Mouse (Mus musculus): Measurements from ENCODE around the gene Zfp69. TPM values are rescaled to one million over a fixed set of nuclear protein-coding genes. Genes with fewer than 3 reads are reported as not detected.

Zfp69 gene
- polyA plus RNA-seq, 1 experiment from 2014 or later, result 6.5 TPM

- no peak overlapping the region for H3K4me3 ChIP-seq (ENCODE audit: low read depth, low read length)
- no peak overlapping the region for H3K9ac ChIP-seq (ENCODE audit: low read length)
- no peak overlapping the region for H3K27ac ChIP-seq (ENCODE audit: low read depth)
- 75% methylated on average over 4 of the region's 4 CpGs for WGBS
- H3K4me1 ChIP-seq (replicated peaks; ENCODE audit: control insufficient read depth, insufficient read depth, low read length), result no peaks in the 10 kb centered on the region
- no peak overlapping the region for H3K4me2 ChIP-seq (ENCODE audit: low read length)
- no peaks in the 10 kb centered on the region for H3K9me3 ChIP-seq (ENCODE audit: control insufficient read depth, low read length)
- H3K27me3 ChIP-seq (replicated peaks; ENCODE audit: control insufficient read depth, insufficient read depth, low read length), result no peaks in the 10 kb centered on the region
- ATAC-seq (replicated peaks; ENCODE audit: low FRiP score, low TSS enrichment, low read depth) (no peak), DNase-seq (ENCODE audit: low spot score) (no peak)
- H3K36me3 ChIP-seq (ENCODE audit: control insufficient read depth, insufficient read depth, low read length), result no peaks in the 10 kb centered on the region
Measured at GRCm38 (mm10) chr4:120914501-120914900, 37.0 kb downstream of the Zfp69 start.

GRCm38 (mm10) chr4:120913861-120914260 is 37.6 kb downstream of the Zfp69 start:
- H3K9ac ChIP-seq (ENCODE audit: low read length), result no peak overlapping the region
- DNase-seq (ENCODE audit: low spot score) (no peak), ATAC-seq (replicated peaks; ENCODE audit: low FRiP score, low TSS enrichment, low read depth) (no peak)
- 74% methylated on average over 1 of the region's 1 CpGs for WGBS
- no peaks in the 10 kb centered on the region for H3K9me3 ChIP-seq (ENCODE audit: control insufficient read depth, low read length)
- H3K4me3 ChIP-seq (ENCODE audit: low read depth, low read length), result no peak overlapping the region
- no peaks in the 10 kb centered on the region for H3K36me3 ChIP-seq (ENCODE audit: control insufficient read depth, insufficient read depth, low read length)
- H3K4me1 ChIP-seq (replicated peaks; ENCODE audit: control insufficient read depth, insufficient read depth, low read length), result no peaks in the 10 kb centered on the region
- H3K4me2 ChIP-seq (ENCODE audit: low read length), result no peak overlapping the region
- H3K27me3 ChIP-seq (replicated peaks; ENCODE audit: control insufficient read depth, insufficient read depth, low read length), result no peaks in the 10 kb centered on the region
- no peak overlapping the region for H3K27ac ChIP-seq (ENCODE audit: low read depth)

GRCm38 (mm10) chr4:120913443-120913842 is 38.1 kb downstream of the Zfp69 start:
- WGBS, result 58% methylated on average over 8 of the region's 8 CpGs
- no peak for ATAC-seq (replicated peaks; ENCODE audit: low FRiP score, low TSS enrichment, low read depth)

DNA sequence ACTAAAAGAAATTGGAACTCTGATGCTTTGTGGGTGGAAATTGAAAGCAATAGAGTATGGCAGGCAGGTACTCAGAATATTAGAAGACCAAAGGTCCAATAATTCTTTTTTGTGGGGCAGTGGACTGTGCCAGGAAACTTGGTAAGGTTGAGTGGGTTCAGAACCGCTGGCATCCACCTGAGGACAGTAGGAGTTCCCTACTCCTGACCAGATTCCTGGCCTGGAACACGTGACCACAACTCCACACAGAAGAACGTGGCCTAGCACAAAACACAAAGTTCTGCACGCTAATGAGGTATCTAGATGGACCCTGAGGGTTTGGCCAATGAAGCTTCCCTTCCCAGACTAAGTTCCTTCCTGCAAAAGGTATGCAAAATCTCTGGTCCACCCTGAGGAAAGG is 38.6 kb downstream of the Zfp69 start:
- Histone ChIP-seq H3K27ac (ENCODE audit: low read depth) (no peak overlapping the region), H3K4me2 (ENCODE audit: low read length) (no peak overlapping the region), H3K36me3 (ENCODE audit: control insufficient read depth, insufficient read depth, low read length) (no peaks in the 10 kb centered on the region), H3K4me1 (replicated peaks; ENCODE audit: control insufficient read depth, insufficient read depth, low read length) (no peaks in the 10 kb centered on the region), H3K27me3 (replicated peaks; ENCODE audit: control insufficient read depth, insufficient read depth, low read length) (no peaks in the 10 kb centered on the region), H3K9ac (ENCODE audit: low read length) (no peak overlapping the region), H3K4me3 (ENCODE audit: low read depth, low read length) (no peak overlapping the region), H3K9me3 (ENCODE audit: control insufficient read depth, low read length) (no peaks in the 10 kb centered on the region)
- DNase-seq (ENCODE audit: low spot score) (no peak), ATAC-seq (replicated peaks; ENCODE audit: low FRiP score, low TSS enrichment, low read depth) (no peak)
- WGBS, result 58% methylated on average over 4 of the region's 4 CpGs

More at GRCm38 (mm10) chr4:120913443-120913842, 38.1 kb downstream of the Zfp69 start:
- H3K9me3 ChIP-seq (ENCODE audit: control insufficient read depth, low read length), result no peaks in the 10 kb centered on the region
- no peaks in the 10 kb centered on the region for H3K27me3 ChIP-seq (replicated peaks; ENCODE audit: control insufficient read depth, insufficient read depth, low read length)
- H3K4me1 ChIP-seq (replicated peaks; ENCODE audit: control insufficient read depth, insufficient read depth, low read length), result no peaks in the 10 kb centered on the region
- H3K4me3 ChIP-seq (ENCODE audit: low read depth, low read length), result no peak overlapping the region
- H3K36me3 ChIP-seq (ENCODE audit: control insufficient read depth, insufficient read depth, low read length), result no peaks in the 10 kb centered on the region
- H3K9ac ChIP-seq (ENCODE audit: low read length), result no peak overlapping the region
- no peak for DNase-seq (ENCODE audit: low spot score)
- H3K4me2 ChIP-seq (ENCODE audit: low read length), result no peak overlapping the region
- H3K27ac ChIP-seq (ENCODE audit: low read depth), result no peak overlapping the region

- H3K27me3 ChIP-seq (replicated peaks; ENCODE audit: control insufficient read depth, insufficient read depth, low read length), result no peaks in the 10 kb centered on the region
- no peak overlapping the region for H3K4me2 ChIP-seq (ENCODE audit: low read length)
- H3K9ac ChIP-seq (ENCODE audit: low read length), result no peak overlapping the region
- H3K4me1 ChIP-seq (replicated peaks; ENCODE audit: control insufficient read depth, insufficient read depth, low read length), result no peaks in the 10 kb centered on the region
- no peak overlapping the region for H3K4me3 ChIP-seq (ENCODE audit: low read depth, low read length)
- H3K9me3 ChIP-seq (ENCODE audit: control insufficient read depth, low read length), result no peaks in the 10 kb centered on the region
- 88% methylated on average over 6 of the region's 6 CpGs for WGBS
- no peak overlapping the region for H3K27ac ChIP-seq (ENCODE audit: low read depth)
- ATAC-seq (replicated peaks; ENCODE audit: low FRiP score, low TSS enrichment, low read depth) (no peak), DNase-seq (ENCODE audit: low spot score) (no peak)
- no peaks in the 10 kb centered on the region for H3K36me3 ChIP-seq (ENCODE audit: control insufficient read depth, insufficient read depth, low read length)
Measured at GRCm38 (mm10) chr4:120911086-120911485, 40.4 kb downstream of the Zfp69 start.

GRCm38 (mm10) chr4:120909558-120910150 is 41.8 kb downstream of the Zfp69 start:
- no peaks in the 10 kb centered on the region for H3K9me3 ChIP-seq (ENCODE audit: control insufficient read depth, low read length)
- 32% methylated on average over 15 of the region's 15 CpGs for WGBS
- no peak overlapping the region for H3K27ac ChIP-seq (ENCODE audit: low read depth)
- no peaks in the 10 kb centered on the region for H3K27me3 ChIP-seq (replicated peaks; ENCODE audit: control insufficient read depth, insufficient read depth, low read length)
- no peaks in the 10 kb centered on the region for H3K4me1 ChIP-seq (replicated peaks; ENCODE audit: control insufficient read depth, insufficient read depth, low read length)
- no peaks in the 10 kb centered on the region for H3K36me3 ChIP-seq (ENCODE audit: control insufficient read depth, insufficient read depth, low read length)
- H3K4me2 ChIP-seq (ENCODE audit: low read length), result no peak overlapping the region
- ATAC-seq (replicated peaks; ENCODE audit: low FRiP score, low TSS enrichment, low read depth), result no peak
- peak; percentile 92 for DNase-seq (ENCODE audit: low spot score)
- H3K9ac ChIP-seq (ENCODE audit: low read length), result no peak overlapping the region
- no peak overlapping the region for H3K4me3 ChIP-seq (ENCODE audit: low read depth, low read length)

DNA sequence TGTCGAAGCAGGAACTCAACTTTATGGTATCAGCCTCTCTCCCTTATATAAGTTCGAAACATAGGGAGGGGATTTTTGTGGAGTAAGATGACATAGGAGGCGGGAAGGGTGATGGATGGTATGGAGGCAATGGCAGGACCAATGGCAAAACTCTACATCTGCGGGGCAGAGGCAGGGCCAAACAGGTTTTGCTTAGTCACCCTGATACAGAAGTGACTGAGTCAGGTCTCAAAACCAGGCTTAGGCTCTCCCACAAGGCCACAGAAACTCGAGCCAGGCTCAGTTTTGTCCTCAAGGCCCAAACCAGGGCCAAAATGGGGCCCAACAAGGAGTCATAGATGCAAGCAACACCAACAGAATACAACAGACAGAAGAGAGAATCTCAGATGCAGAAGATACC is 45.9 kb downstream of the Zfp69 start:
- H3K36me3 ChIP-seq (ENCODE audit: control insufficient read depth, insufficient read depth, low read length), result no peaks in the 10 kb centered on the region
- no peaks in the 10 kb centered on the region for H3K4me1 ChIP-seq (replicated peaks; ENCODE audit: control insufficient read depth, insufficient read depth, low read length)
- H3K4me2 ChIP-seq (ENCODE audit: low read length), result no peak overlapping the region
- H3K9ac ChIP-seq (ENCODE audit: low read length), result no peak overlapping the region
- no peak overlapping the region for H3K27ac ChIP-seq (ENCODE audit: low read depth)
- no peaks in the 10 kb centered on the region for H3K27me3 ChIP-seq (replicated peaks; ENCODE audit: control insufficient read depth, insufficient read depth, low read length)
- DNase-seq (ENCODE audit: low spot score), result no peak
- WGBS, result 85% methylated on average over 5 of the region's 5 CpGs
- no peak overlapping the region for H3K4me3 ChIP-seq (ENCODE audit: low read depth, low read length)
- H3K9me3 ChIP-seq (ENCODE audit: control insufficient read depth, low read length), result no peaks in the 10 kb centered on the region
- ATAC-seq (replicated peaks; ENCODE audit: low FRiP score, low TSS enrichment, low read depth), result no peak

DNA sequence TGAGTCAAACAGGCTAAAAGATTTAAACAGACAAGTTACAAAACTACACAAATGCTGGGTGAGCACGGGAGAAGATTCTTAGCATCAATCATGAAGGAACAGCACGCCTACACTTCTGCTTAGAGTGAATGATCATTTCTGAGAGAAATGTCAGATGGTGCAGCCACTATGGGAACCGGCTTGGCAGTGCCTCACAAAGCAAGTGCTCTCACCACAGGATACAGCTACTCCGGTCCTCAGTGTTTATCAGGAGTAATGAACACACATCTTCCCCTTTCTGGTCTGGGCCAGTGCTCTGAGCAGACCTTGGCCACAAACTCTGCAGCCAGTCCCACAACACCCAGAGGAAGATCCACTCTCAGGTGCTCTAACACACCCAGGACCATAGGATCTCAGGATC is 47.0 kb downstream of the Zfp69 start:
- Histone ChIP-seq H3K27ac (ENCODE audit: low read depth) (no peak overlapping the region), H3K4me1 (replicated peaks; ENCODE audit: control insufficient read depth, insufficient read depth, low read length) (no peaks in the 10 kb centered on the region), H3K4me2 (ENCODE audit: low read length) (no peak overlapping the region), H3K9ac (ENCODE audit: low read length) (no peak overlapping the region), H3K4me3 (ENCODE audit: low read depth, low read length) (no peak overlapping the region), H3K36me3 (ENCODE audit: control insufficient read depth, insufficient read depth, low read length) (no peaks in the 10 kb centered on the region), H3K27me3 (replicated peaks; ENCODE audit: control insufficient read depth, insufficient read depth, low read length) (no peaks in the 10 kb centered on the region), H3K9me3 (ENCODE audit: control insufficient read depth, low read length) (no peaks in the 10 kb centered on the region)
- no peak for DNase-seq (ENCODE audit: low spot score)
- 38% methylated on average over 4 of the region's 4 CpGs for WGBS
- no peak for ATAC-seq (replicated peaks; ENCODE audit: low FRiP score, low TSS enrichment, low read depth)

DNA sequence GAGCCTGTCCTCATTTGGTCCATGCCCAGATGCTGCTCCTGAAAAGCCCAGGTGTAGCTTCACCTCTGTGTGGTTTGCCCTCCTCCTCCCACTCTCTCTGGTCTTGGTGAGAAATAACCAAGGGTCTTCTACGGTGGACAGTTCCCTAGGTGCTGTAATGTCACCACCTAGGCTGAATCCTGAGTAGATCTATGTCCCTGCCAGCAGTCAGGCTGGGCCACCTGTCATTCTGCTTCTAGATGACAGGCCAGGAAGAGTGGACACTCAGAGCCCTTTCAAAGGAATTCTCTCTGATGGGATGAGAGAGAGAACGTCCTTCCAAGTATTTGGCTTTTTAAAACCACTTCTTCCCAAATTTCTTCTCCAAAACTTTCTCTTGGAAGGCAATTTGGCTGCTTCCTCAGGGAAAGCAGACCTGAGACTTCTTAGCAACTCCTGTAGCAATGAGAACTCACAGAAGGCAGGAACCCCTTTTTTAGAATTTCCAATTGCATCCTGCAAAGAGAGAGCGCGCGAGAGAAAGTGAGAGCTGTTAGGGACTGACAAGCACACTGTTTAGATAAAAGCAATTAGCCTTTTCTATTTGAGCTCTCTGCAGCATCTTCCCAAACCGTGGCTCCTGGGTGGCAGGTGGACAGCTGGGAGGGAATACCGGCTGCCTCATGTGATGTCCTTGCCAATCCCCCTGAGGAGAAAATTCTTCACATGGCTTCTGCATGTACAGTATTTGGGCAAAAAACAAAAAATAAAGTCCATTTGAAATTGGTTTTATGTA is 55.5 kb downstream of the Zfp69 start:
- 63% methylated on average over 7 of the region's 7 CpGs for WGBS
- Histone ChIP-seq H3K4me1 (replicated peaks; ENCODE audit: control insufficient read depth, insufficient read depth, low read length) (no peaks in the 10 kb centered on the region), H3K4me3 (ENCODE audit: low read depth, low read length) (no peak overlapping the region), H3K27ac (ENCODE audit: low read depth) (no peak overlapping the region), H3K9ac (ENCODE audit: low read length) (no peak overlapping the region), H3K4me2 (ENCODE audit: low read length) (no peak overlapping the region), H3K27me3 (replicated peaks; ENCODE audit: control insufficient read depth, insufficient read depth, low read length) (no peaks in the 10 kb centered on the region), H3K9me3 (ENCODE audit: control insufficient read depth, low read length) (no peaks in the 10 kb centered on the region), H3K36me3 (ENCODE audit: control insufficient read depth, insufficient read depth, low read length) (no peaks in the 10 kb centered on the region)
- ATAC-seq (replicated peaks; ENCODE audit: low FRiP score, low TSS enrichment, low read depth) (no peak), DNase-seq (ENCODE audit: low spot score) (no peak)

Data from intestine, embryonic 14.5 days (tissue).